Mouse (Mus musculus) heart, embryonic 16.5 days (tissue): ENCODE measurements at regions not wholly inside any gene's neighbourhood (a gene's known extent, or its start where the extent isn't known, plus 50 kb on each side); places are given as distances from the start of the nearest gene placed in this dataset.

Source experiments
- ATAC-seq: fragments of 200-750 bp; cut with Nextera tagmentation; replicated peaks from 2 replicates; pipeline ENCODE4 v1.8.0; 2017; ENCODE audit warnings: moderate number of reproducible peaks; ENCODE audit not compliant: insufficient read depth, low FRiP score; ENCODE audit errors: extremely low read depth
- H3K27ac ChIP-seq: fragments of 300-500 bp; sonication (generic); 2 replicates; pipeline ENCODE4 v1.5.1; 2014; ENCODE audit warnings: mild to moderate bottlenecking, low read length, control low read depth, moderate library complexity
- H3K27me3 ChIP-seq: fragments of 300-500 bp; sonication (generic); 2 replicates; pipeline ENCODE4 v1.6.1; 2014; ENCODE audit warnings: low read length, mixed read lengths; ENCODE audit not compliant: control insufficient read depth, insufficient read depth
- H3K36me3 ChIP-seq: fragments of 300-500 bp; sonication (generic); 2 replicates; pipeline ENCODE4 v1.6.1; 2014; ENCODE audit not compliant: control insufficient read depth, insufficient read depth
- H3K4me1 ChIP-seq: fragments of 300-500 bp; sonication (generic); 2 replicates; pipeline ENCODE4 v1.6.1; 2014; ENCODE audit warnings: low read length, mixed read lengths; ENCODE audit not compliant: control insufficient read depth, insufficient read depth
- H3K4me2 ChIP-seq: fragments of 300-500 bp; sonication (generic); 2 replicates; pipeline ENCODE4 v1.6.1; 2014; ENCODE audit warnings: low read depth, mild to moderate bottlenecking, control low read depth, low read length
- H3K4me3 ChIP-seq: fragments of 300-500 bp; sonication (generic); 2 replicates; pipeline ENCODE4 v1.5.1; 2014; ENCODE audit warnings: mild to moderate bottlenecking, control low read depth, low read length
- H3K9ac ChIP-seq: fragments of 300-500 bp; sonication (generic); 2 replicates; pipeline ENCODE4 v1.6.1; 2014; ENCODE audit warnings: low read length, control low read depth
- H3K9me3 ChIP-seq: fragments of 300-500 bp; sonication (generic); replicated peaks from 2 replicates; pipeline ENCODE4 v1.6.1; 2016; ENCODE audit warnings: low read length; ENCODE audit not compliant: control insufficient read depth
- WGBS: fragments of 180-500 bp; shearing (Covaris S2); extraction: QIAGEN DNeasy Blood & Tissue Kit; methylation state at CpG from one replicate; pipeline ENCODE4 v1.1.7; 2014; 5-methylcytosine and 5-hydroxymethylcytosine counted together

- Histone ChIP-seq H3K4me3 (no peak overlapping the region), H3K9ac (no peak overlapping the region), H3K27ac (no peak overlapping the region), H3K4me2 (no peak overlapping the region), H3K36me3 (no peaks in the 10 kb centered on the region), H3K27me3 (no peaks in the 10 kb centered on the region), H3K4me1 (no peaks in the 10 kb centered on the region), H3K9me3 (no peaks in the 10 kb centered on the region)
- whole genome bisulfite sequencing: 48% methylated on average over 4 of the region's 4 CpGs
- ATAC-seq: no peak
Observed at GRCm38 (mm10) chr5:126230768-126231167, 699.2 kb downstream of the Tmem132b start.

DNA sequence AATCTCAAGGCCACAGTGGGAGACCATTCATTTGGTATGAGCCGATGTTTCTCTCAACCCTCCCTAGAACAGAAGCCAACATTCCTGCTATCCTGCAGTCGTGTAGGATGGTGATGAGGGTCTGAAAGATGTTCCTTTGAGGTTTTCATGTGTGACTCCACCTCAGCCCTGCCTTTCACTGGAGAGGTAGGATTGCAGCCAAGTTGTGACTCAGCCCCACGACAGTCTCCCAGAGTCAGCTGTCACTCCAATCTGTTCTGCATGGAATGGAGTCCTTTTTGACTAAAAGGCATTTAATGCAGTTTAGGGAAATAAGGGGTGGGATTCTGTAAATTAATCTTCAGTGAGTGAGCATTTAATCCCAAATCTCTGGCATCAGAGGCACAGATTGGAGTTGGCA, 706.5 kb downstream of the Tmem132b start:
- Histone ChIP-seq H3K27me3 (no peaks in the 10 kb centered on the region), H3K9ac (no peak overlapping the region), H3K4me1 (no peaks in the 10 kb centered on the region), H3K9me3 (no peaks in the 10 kb centered on the region), H3K36me3 (no peaks in the 10 kb centered on the region), H3K27ac (no peak overlapping the region), H3K4me2 (no peak overlapping the region), H3K4me3 (no peak overlapping the region)
- no peak for ATAC-seq
- WGBS: 60% methylated on average over 3 of the region's 3 CpGs

DNA sequence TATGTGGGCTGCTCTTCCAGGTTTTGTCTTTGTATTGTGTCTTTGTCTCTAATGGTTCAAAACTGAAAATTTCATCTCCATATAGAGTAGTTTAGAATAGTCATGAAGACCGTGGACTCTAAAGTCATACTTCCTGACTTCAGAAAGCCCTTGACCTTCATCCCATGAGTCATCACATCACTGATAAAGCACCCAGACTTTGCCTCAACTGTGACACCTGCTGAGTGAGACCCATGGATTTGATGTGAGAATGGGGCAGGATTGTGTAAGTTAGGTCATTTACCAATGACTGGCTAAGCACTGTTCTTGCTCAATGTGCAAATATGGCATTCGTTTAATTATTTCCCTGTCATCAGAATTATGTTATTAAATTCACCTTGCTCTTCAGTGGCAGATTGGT, 714.2 kb downstream of the Tmem132b start:
- H3K9ac ChIP-seq: no peak overlapping the region
- no peaks in the 10 kb centered on the region for H3K36me3 ChIP-seq
- no peak overlapping the region for H3K4me3 ChIP-seq
- 0 out of 2 replicates have a peak, but pooled peaks cover 3% of the 10 kb centered on the region for H3K9me3 ChIP-seq
- no peak overlapping the region for H3K27ac ChIP-seq
- H3K27me3 ChIP-seq: no peaks in the 10 kb centered on the region
- H3K4me1 ChIP-seq: no peaks in the 10 kb centered on the region
- no peak for ATAC-seq
- H3K4me2 ChIP-seq: no peak overlapping the region
- 68% methylated on average over 2 of the region's 2 CpGs for WGBS

GRCm38 (mm10) chr5:126250331-126250730, 718.8 kb downstream of the Tmem132b start:
- Histone ChIP-seq H3K4me1 (no peaks in the 10 kb centered on the region), H3K9ac (no peak overlapping the region), H3K27ac (no peak overlapping the region), H3K27me3 (no peaks in the 10 kb centered on the region), H3K4me3 (no peak overlapping the region), H3K36me3 (no peaks in the 10 kb centered on the region), H3K9me3 (0 out of 2 replicates have a peak, but pooled peaks cover 3% of the 10 kb centered on the region), H3K4me2 (no peak overlapping the region)
- 66% methylated on average over 1 of the region's 1 CpGs for WGBS
- ATAC-seq: no peak

GRCm38 (mm10) chr5:126254661-126255060, 723.1 kb downstream of the Tmem132b start:
- H3K36me3 ChIP-seq: no peaks in the 10 kb centered on the region
- H3K4me3 ChIP-seq: no peak overlapping the region
- peaks cover 5% of the 10 kb centered on the region for H3K9me3 ChIP-seq
- H3K27me3 ChIP-seq: no peaks in the 10 kb centered on the region
- no peak for ATAC-seq
- WGBS: 74% methylated on average over 1 of the region's 1 CpGs
- H3K4me1 ChIP-seq: no peaks in the 10 kb centered on the region
- no peak overlapping the region for H3K4me2 ChIP-seq
- no peak overlapping the region for H3K9ac ChIP-seq
- H3K27ac ChIP-seq: no peak overlapping the region

DNA sequence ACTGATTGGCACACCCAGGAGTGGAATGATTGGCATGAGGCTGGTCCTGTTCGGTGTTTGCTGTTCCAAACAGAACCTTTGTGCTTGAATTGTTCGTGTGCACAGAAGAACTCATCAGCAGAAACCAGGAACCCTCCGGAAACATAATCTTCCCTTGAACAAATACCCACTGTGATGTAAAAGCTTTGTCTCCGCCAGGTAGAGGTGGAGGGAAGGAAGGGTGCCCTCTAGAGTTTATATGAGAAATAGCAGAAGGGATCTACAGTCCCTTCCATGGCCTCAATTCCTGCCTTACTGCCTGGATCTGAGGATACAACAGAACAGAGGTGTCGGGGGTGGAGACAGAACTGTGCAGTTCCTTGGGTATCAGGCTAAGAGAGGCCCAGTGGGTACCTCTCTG, 726.3 kb downstream of the Tmem132b start:
- Histone ChIP-seq H3K4me2 (no peak overlapping the region), H3K27me3 (no peaks in the 10 kb centered on the region), H3K27ac (no peak overlapping the region), H3K9ac (no peak overlapping the region), H3K4me3 (no peak overlapping the region), H3K4me1 (no peaks in the 10 kb centered on the region), H3K36me3 (no peaks in the 10 kb centered on the region), H3K9me3 (peaks cover 5% of the 10 kb centered on the region)
- no peak for ATAC-seq
- WGBS: 64% methylated on average over 5 of the region's 5 CpGs

DNA sequence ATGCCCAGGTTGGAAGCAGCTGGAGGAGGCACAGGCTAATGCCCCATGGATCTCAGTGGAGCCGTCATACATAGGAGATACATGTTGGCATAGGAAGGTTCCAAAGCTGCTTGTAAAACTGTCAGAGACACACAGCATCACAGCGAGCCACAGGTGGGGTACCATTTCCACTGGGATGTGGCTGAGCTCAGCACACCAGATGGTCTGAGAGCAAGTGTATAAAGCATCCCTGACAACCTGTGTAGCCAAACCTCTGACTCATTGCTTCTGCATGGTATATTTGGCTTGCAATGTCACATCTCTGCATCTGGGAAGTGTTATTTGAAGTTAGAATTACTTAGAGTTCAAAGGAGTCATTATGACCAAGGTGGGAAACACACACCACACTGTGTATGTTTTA, 734.9 kb downstream of the Tmem132b start:
- no peaks in the 10 kb centered on the region for H3K36me3 ChIP-seq
- H3K9ac ChIP-seq: no peak overlapping the region
- H3K4me3 ChIP-seq: no peak overlapping the region
- H3K4me1 ChIP-seq: no peaks in the 10 kb centered on the region
- no peaks in the 10 kb centered on the region for H3K27me3 ChIP-seq
- H3K4me2 ChIP-seq: no peak overlapping the region
- 76% methylated on average over 2 of the region's 2 CpGs for WGBS
- no peaks in the 10 kb centered on the region for H3K9me3 ChIP-seq
- H3K27ac ChIP-seq: no peak overlapping the region
- ATAC-seq: no peak

DNA sequence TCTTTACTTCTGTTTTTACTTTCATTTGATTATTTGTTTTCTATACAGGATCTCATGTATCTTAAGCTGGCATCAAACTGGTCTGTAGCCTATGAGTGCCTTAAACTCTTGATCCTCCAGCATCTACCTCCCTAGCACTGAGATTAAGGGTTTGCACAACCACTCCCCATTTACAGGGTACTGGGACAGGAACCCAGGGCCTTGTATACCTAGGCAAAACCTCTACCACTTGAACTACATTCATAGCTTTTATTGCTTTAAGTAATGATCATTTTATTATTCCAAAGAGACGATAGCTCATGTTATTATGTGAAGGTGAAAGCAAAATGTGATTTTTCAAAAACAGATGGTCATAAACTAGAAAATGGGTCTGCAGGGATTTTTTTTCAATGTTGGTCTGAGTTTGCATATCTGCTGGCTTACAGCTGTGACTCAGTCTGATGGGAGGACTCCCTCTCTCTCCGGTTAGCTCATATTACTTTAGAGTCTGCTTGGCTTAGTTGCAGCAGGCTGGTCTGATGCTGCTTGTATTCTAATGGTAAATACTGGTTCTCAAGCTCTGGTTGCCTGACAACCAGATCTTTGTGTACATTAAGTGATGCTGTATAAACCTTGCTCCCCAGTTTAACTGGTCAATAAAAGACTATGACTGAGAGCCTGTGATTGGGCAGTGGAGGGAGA, 735.5 kb downstream of the Tmem132b start:
- no peaks in the 10 kb centered on the region for H3K36me3 ChIP-seq
- H3K4me2 ChIP-seq: no peak overlapping the region
- H3K4me3 ChIP-seq: no peak overlapping the region
- H3K27me3 ChIP-seq: no peaks in the 10 kb centered on the region
- no peak overlapping the region for H3K27ac ChIP-seq
- H3K9me3 ChIP-seq: no peaks in the 10 kb centered on the region
- no peaks in the 10 kb centered on the region for H3K4me1 ChIP-seq
- ATAC-seq: no peak
- WGBS: 79% methylated on average over 2 of the region's 2 CpGs
- no peak overlapping the region for H3K9ac ChIP-seq

DNA sequence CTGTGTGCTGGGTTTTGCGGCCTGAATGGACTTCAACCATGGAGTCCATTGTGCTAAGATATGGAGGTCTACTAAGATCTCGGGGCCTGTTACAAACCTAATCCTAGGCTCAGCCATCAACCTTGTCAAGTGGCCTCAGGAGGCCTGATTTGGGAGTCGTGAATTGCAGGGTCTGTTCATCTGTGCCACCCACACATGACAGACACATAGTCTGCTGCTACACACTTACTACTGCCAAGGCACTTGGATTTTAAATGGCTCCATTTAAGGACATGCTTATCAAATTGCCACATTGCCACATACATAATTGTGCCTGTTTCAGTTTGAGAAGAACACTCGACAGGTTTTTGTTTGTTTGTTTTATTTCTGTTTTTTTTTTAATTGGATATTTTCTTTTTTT, 737.0 kb downstream of the Tmem132b start:
- no peaks in the 10 kb centered on the region for H3K27me3 ChIP-seq
- no peak overlapping the region for H3K9ac ChIP-seq
- 68% methylated on average over 4 of the region's 4 CpGs for WGBS
- H3K9me3 ChIP-seq: no peaks in the 10 kb centered on the region
- no peak overlapping the region for H3K4me2 ChIP-seq
- no peaks in the 10 kb centered on the region for H3K4me1 ChIP-seq
- H3K4me3 ChIP-seq: no peak overlapping the region
- H3K27ac ChIP-seq: no peak overlapping the region
- H3K36me3 ChIP-seq: no peaks in the 10 kb centered on the region
- ATAC-seq: no peak
